Mouse (Mus musculus): Measurements from ENCODE around the gene Lifr. TPM values are rescaled to one million over a fixed set of nuclear protein-coding genes. Genes with fewer than 3 reads are reported as not detected.
A peak's percentile ranks its signal among the peaks of the same experiment; 100 is the strongest.

Lifr gene
- polyA plus RNA-seq, 1 experiment: 30.8 TPM

DNA sequence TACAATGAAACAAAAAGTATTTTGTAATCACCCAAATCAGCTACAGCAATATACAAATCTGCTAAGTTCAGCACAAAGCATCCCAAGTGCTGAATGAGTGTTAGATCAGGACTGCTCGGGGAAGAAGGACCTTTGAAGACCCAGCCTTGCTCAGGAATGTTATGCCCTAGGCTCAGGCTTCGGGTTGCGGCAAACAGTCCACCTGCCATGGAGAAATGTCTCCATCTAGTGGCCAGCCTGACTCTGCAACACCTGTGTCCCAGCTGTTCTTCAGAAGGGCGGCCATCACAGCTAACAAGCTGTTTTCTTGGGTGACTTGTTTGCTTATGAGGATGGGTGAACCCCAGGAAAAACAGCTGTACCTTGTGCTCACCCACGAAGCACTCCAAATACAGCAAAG, 135.8 kb downstream of the Lifr start:
- H3K4me1 ChIP-seq (ENCODE audit: control insufficient read depth, insufficient read depth, low read length): no peaks in the 10 kb centered on the region
- no peak overlapping the region for H3K27ac ChIP-seq (ENCODE audit: insufficient read depth, low read depth, low read length)
- H3K4me3 ChIP-seq (ENCODE audit: insufficient read depth, low read length): no peak overlapping the region
- TF ChIP-seq POLR2A (IDR thresholded peaks at IDR 0.05; ENCODE audit: borderline replicate concordance, low read depth, low read length): no peak
- TF ChIP-seq CTCF (IDR thresholded peaks at IDR 0.05; ENCODE audit: low read depth, low read length): peak; percentile 96

DNA sequence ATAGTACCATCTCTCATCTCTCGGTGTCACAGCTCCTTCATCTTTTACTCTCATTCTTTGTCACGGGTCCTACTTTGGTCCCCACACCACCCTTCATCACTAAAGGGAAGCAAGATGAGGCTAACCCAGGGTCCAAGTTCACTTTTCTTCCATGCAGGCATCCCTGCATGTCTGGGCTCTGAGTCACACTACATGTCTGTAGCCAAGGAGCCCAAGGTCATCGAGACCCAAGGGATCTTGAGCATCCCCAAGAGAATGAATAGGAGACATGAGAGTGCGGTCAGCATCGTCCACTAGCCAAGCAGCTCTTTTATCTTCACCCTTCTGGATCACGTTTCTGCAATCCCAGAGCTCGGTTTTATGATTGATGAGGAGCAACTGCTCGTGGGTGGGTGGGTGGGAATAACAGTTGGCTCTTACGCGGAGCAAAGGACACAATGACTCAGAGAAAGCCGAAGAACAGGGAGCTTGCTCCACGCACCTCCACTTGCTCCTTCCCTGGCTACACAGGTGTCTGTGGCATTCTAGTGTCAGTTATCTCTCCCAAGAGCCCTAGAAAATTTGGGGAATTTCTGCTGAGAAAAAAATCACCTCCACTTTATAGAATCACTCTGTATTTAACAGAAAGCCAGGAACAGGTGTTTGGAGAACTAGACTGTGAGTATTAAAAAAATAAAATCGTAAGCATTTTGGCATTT, 143.1 kb downstream of the Lifr start:
- no peak overlapping the region for H3K27ac ChIP-seq (ENCODE audit: insufficient read depth, low read depth, low read length)
- H3K4me3 ChIP-seq (ENCODE audit: insufficient read depth, low read length): no peak overlapping the region
- TF ChIP-seq POLR2A (IDR thresholded peaks at IDR 0.05; ENCODE audit: borderline replicate concordance, low read depth, low read length) (no peak), CTCF (IDR thresholded peaks at IDR 0.05; ENCODE audit: low read depth, low read length) (no peak)
- H3K4me1 ChIP-seq (ENCODE audit: control insufficient read depth, insufficient read depth, low read length): no peaks in the 10 kb centered on the region

DNA sequence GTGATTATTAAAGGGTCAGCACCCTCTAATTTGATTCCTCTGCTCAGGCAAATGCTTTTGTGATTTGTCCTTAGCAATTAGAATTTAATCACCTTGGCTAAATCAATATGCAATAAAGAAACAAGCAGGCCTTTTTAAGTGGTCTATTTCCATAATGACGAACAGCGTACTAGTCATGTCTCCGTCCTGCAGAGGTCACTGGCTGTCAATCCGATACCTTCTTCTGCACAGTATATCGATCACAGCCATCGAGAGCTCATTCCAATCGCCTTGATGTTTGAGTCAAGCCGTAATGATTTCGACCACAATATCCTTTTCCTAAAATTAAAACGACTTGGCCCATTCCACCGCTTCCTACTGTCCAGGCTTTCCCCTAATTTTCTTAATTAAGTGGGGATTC, 149.5 kb downstream of the Lifr start:
- Histone ChIP-seq H3K27ac (ENCODE audit: insufficient read depth, low read depth, low read length) (no peak overlapping the region), H3K4me3 (ENCODE audit: insufficient read depth, low read length) (no peak overlapping the region), H3K4me1 (ENCODE audit: control insufficient read depth, insufficient read depth, low read length) (no peaks in the 10 kb centered on the region)
- TF ChIP-seq CTCF (IDR thresholded peaks at IDR 0.05; ENCODE audit: low read depth, low read length): no peak
- no peak for TF ChIP-seq POLR2A (IDR thresholded peaks at IDR 0.05; ENCODE audit: borderline replicate concordance, low read depth, low read length)

DNA sequence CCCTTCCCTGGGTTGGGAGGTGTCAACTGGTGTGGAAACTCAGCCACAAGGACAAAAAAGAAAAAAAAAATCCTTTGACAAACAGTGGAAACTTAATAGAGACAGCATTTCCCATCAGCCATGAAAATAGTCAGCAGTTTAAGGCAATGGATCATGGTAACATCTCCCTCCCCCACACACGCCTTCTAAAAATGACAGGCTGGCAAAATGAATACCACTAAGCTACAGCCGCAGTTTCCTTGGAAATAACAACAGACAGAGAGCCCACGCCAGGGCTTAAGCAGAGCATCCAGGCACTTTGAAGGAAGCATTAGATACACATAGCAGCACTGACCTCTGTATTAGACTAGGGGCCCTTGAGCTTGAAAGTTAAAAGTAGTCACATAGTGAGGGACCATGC, 150.5 kb downstream of the Lifr start:
- Histone ChIP-seq H3K27ac (ENCODE audit: insufficient read depth, low read depth, low read length) (no peak overlapping the region), H3K4me1 (ENCODE audit: control insufficient read depth, insufficient read depth, low read length) (no peaks in the 10 kb centered on the region), H3K4me3 (ENCODE audit: insufficient read depth, low read length) (no peak overlapping the region)
- no peak for TF ChIP-seq CTCF (IDR thresholded peaks at IDR 0.05; ENCODE audit: low read depth, low read length)
- no peak for TF ChIP-seq POLR2A (IDR thresholded peaks at IDR 0.05; ENCODE audit: borderline replicate concordance, low read depth, low read length)

- Histone ChIP-seq H3K4me1 (ENCODE audit: control insufficient read depth, insufficient read depth, low read length) (no peaks in the 10 kb centered on the region), H3K4me3 (ENCODE audit: insufficient read depth, low read length) (no peak overlapping the region), H3K27ac (ENCODE audit: insufficient read depth, low read depth, low read length) (no peak overlapping the region)
- TF ChIP-seq CTCF (IDR thresholded peaks at IDR 0.05; ENCODE audit: low read depth, low read length) (no peak), POLR2A (IDR thresholded peaks at IDR 0.05; ENCODE audit: borderline replicate concordance, low read depth, low read length) (no peak)
Observed at GRCm38 (mm10) chr15:7242161-7242850, 151.9 kb downstream of the Lifr start.

Other genes starting within 250 kb of the Lifr start
- gene Osmr, start 215.6 kb upstream of the Lifr start, polyA plus RNA-seq (2012; ENCODE audit: insufficient read depth, insufficient read length, missing spikeins): 0.40 and 0.68 TPM in 2 replicates

Measured in bone marrow macrophage, adult 2 months (primary cell).